Mouse (Mus musculus) cerebral cortex, adult 2 months (tissue): Measurements from ENCODE around the gene Man1b1.

Source experiments
- WGBS: fragments of 180-500 bp; shearing (Covaris S2); methylation state at CpG from one replicate; pipeline ENCODE4 v1.1.7; 2018; 5-methylcytosine and 5-hydroxymethylcytosine counted together

Gene Man1b1

GRCm38 (mm10) chr2:25364313-25364712 is 32.2 kb downstream of the Man1b1 start:
- 95% methylated on average over 4 of the region's 4 CpGs for WGBS

- 49% methylated on average over 9 of the region's 9 CpGs for WGBS
These were observed 32.6 kb downstream of the Man1b1 start for GRCm38 (mm10) chr2:25364761-25365090.

- under 1% methylated on average over 54 of the region's 54 CpGs for WGBS
These were observed 33.1 kb downstream of the Man1b1 start, which contains the start of gene Uap1l1 for GRCm38 (mm10) chr2:25365091-25365761. Gene Uap1l1, minus strand, starts transcription at chr2:25365682.

- 95% methylated on average over 3 of the region's 3 CpGs for WGBS
These were observed 37.9 kb downstream of the Man1b1 start for GRCm38 (mm10) chr2:25369996-25370395.

- 2% methylated on average over 65 of the region's 65 CpGs for WGBS
These were observed 39.9 kb downstream of the Man1b1 start, which contains the start of gene Sapcd2 for GRCm38 (mm10) chr2:25371764-25372643. Gene Sapcd2, plus strand, starts transcription at chr2:25372321.

GRCm38 (mm10) chr2:25372644-25373391 is 40.7 kb downstream of the Man1b1 start:
- WGBS, result 7% methylated on average over 42 of the region's 42 CpGs

GRCm38 (mm10) chr2:25373431-25373830 is 41.3 kb downstream of the Man1b1 start:
- WGBS, result 43% methylated on average over 2 of the region's 2 CpGs

- 59% methylated on average over 4 of the region's 4 CpGs for WGBS
These were observed 44.5 kb downstream of the Man1b1 start for GRCm38 (mm10) chr2:25376589-25376988.

- WGBS, result 95% methylated on average over 5 of the region's 5 CpGs
These were observed 52.4 kb downstream of the Man1b1 start for GRCm38 (mm10) chr2:25384492-25384891.

- 84% methylated on average over 5 of the region's 5 CpGs for WGBS
These were observed 59.1 kb downstream of the Man1b1 start for GRCm38 (mm10) chr2:25391266-25391665.

GRCm38 (mm10) chr2:25394281-25395221 is 62.4 kb downstream of the Man1b1 start:
- 52% methylated on average over 3 of the region's 3 CpGs for WGBS

- 5% methylated on average over 57 of the region's 57 CpGs for WGBS
These were observed 63.8 kb downstream of the Man1b1 start, which contains the start of gene Entpd2 for GRCm38 (mm10) chr2:25395721-25396596. Gene Entpd2, plus strand, starts transcription at chr2:25395874.

GRCm38 (mm10) chr2:25396597-25396983 is 64.5 kb downstream of the Man1b1 start:
- WGBS, result 63% methylated on average over 3 of the region's 3 CpGs

- WGBS, result 83% methylated on average over 1 of the region's 1 CpGs
These were observed 64.9 kb downstream of the Man1b1 start for GRCm38 (mm10) chr2:25397010-25397409.

GRCm38 (mm10) chr2:25398065-25398464 is 65.9 kb downstream of the Man1b1 start:
- 94% methylated on average over 7 of the region's 7 CpGs for WGBS

GRCm38 (mm10) chr2:25399051-25399450 is 66.9 kb downstream of the Man1b1 start, which contains the start of gene Npdc1:
Gene Npdc1, plus strand, starts transcription at chr2:25399351.
- WGBS, result 87% methylated on average over 8 of the region's 8 CpGs

GRCm38 (mm10) chr2:25400291-25400690 is 68.2 kb downstream of the Man1b1 start:
- 24% methylated on average over 16 of the region's 16 CpGs for WGBS

GRCm38 (mm10) chr2:25400764-25401163 is 68.6 kb downstream of the Man1b1 start:
- WGBS, result 4% methylated on average over 17 of the region's 17 CpGs
